Mouse (Mus musculus) MN1 (cell line): ENCODE data around the gene Atp5l.

Experiments
- DNase-seq: peaks from one replicate; pipeline ENCODE4 v3.0.0-alpha.2; 2016; ENCODE audit warnings: low spot score

The Atp5l gene

DNA sequence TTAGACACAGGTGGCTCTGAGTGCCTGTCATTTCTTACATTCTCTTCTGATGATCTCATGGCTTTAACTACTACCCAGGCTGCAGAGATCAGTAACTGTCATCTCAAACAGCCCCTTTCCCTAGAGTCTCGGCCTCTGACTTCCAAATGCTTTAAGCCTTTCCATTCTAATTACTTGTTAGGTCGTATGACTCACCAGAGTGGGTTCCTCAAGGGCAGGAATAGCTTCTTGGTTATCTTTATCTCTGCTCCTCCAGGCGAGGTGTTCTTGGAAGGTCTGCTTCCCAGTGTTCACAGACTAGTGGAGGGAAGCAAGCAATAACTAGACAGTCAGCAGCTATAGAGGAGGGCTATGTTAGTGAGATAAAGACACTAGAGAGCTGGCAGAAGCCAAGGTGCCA lies 27.9 kb downstream of the Atp5l start:
- DNase-seq = peak; percentile 53

- DNase-seq = no peak
Measured at GRCm38 (mm10) chr9:44891210-44891609, 29.3 kb downstream of the Atp5l start.

DNA sequence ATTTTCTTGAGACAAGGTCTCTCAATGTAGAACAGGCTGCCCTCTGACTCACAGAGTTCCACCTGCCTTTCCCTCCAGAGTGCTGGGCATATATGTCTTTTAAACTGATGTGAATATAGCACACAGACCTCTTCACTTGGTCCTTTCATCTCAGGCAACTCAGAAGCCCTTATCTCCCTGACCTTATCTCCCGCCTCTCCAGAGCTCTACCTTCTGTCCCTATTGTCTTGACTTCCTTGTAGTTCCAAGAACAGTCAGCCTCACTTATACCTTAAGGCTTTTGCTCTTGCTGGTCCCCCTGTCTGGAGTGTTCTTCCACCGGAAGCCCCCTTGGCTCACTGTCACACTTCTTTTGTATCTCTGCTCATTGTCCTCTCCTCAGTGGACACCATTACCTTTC lies 30.4 kb downstream of the Atp5l start:
- DNase-seq = no peak

DNA sequence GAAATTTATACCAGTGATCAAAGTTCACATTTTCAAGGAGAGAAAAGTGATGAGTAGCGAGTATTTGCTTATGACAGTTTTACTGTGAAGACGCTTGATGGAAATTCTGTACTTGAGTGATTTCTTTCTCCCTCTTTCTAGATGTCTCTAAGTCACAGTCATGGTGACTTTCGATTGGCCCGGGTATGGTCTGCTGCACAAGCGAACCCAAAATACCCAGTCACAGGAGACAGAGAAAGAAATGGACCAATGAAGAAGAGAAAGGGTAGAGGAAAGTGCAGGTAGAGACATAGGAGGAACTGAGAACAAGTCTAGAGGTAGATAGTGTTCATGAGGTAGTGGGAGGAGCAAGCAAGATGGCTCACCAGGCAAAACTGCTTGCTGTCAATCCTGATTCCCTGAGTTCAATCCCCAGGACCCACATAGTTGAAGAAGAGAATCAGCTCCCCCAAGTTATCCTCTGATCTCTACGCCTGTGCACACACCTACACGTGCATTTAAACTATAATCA lies 32.4 kb downstream of the Atp5l start:
- no peak for DNase-seq

- peak; percentile 61 for DNase-seq
Measured at GRCm38 (mm10) chr9:44882981-44883569, 37.5 kb downstream of the Atp5l start.

GRCm38 (mm10) chr9:44882436-44882980 lies 38.0 kb downstream of the Atp5l start:
- DNase-seq = peak; percentile 83

GRCm38 (mm10) chr9:44881941-44882435 lies 38.6 kb downstream of the Atp5l start:
- DNase-seq = peak; percentile 82

DNA sequence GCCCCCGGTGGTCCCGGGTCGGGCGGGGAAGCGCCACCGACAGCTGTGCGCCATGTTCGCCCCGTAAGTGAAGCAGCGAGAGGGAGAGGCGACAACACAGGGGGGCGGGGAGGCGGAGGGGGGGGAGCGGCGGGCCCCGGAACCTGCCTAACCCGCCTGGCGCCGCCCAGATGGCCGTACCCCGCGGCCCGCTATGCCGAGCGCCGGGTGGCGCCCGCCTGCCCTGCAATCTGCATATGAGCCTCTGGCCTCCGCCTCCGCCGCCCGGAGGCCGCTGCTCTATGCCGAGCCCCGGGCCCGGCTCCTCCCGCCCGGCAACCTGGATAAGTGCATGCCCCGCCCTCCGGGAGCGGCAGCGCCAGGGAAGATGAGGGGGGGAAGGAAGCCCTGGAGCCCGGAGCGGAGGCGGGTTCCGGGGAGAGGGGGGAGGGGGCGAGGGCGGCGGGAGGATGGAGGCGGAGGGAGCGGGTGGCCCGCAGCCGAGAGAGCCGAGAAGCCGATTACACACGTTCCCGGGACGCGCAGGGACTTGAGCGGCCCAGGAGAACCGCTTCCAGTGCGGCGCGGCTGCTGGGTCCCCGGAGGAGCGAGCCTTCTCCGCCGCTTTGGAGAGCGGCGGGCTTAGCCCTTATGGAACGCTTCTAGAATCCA lies 39.2 kb downstream of the Atp5l start, which contains the start of gene Kmt2a:
Gene Kmt2a (minus strand): TSS at position 76 of the 651 bp plus-strand sequence.
- DNase-seq = peak; percentile 97

DNA sequence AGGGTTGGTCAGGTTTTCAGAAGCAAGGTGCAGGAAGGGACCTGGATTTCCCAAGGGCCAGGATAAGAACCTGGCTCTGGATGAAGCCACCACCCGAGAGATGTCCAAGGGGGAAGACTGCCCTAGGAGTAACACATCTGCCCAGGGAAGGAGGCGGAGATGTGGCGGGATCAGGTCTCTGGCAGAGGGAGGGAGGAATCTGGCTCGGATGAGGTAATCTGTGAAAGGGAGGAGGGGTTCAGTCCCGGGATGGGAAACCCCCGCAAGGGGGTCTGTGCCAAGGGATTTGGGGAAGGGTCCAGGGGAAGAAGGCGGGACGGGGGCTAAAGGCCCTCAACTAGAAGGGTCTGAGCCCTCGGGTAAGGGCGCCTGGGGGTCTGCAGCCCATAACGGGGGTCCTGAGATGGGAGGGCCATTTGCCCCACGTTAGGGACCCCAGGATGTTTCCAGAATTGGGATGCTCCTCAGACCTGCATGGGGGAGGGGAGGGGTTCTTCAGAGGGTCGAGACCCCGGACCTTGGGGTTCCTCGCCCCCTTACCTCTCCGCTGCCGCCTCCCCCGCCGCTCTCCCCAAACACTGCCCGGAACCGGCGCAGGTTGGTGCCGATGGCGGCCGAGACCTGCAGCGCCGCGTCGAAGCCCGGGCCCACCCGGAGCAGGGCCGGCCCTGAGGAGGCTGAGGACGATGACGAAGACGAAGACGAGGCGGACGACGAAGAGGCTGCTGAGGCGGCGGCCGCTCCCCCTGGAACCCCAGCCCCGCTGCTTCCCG lies 40.0 kb downstream of the Atp5l start:
- DNase-seq = peak; percentile 67

- DNase-seq = peak; percentile 44
Measured at GRCm38 (mm10) chr9:44879694-44880271, 40.8 kb downstream of the Atp5l start.

DNA sequence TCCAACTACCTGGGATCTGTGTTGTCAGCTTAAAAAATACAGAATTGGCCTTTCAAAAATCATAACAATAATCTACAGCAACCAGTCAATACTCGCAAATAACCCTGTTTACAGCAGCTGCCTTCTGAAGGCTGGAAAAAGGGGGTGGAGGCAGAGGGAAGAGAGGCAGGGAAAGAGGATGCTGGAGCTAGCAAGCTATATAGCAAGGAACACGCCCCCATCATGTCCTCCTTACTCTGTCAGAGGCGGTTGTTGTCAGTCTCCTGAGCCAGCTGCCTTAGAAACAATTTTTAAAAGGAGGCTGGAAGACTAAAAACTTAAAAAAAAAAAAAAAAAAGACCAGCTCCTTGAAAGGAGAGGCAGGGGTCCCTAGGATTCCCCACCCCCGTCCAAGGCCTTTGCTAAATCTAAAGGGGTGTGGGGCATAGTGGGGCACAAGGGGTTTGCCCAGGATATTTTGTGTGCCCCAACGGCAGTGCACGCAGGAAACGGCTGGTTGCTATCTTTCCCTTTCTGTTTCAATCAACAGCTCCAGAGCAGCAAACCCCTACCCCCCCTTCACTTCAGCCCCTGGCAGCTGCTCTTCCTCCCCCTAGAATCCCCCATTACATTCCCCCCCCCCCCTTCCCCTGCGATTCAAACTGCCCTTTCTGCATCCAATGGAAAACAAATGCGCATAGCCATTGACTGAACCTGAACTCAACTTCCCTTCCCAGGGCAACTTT lies 41.6 kb downstream of the Atp5l start:
- DNase-seq = no peak

GRCm38 (mm10) chr9:44877686-44878085 lies 42.9 kb downstream of the Atp5l start:
- no peak for DNase-seq

GRCm38 (mm10) chr9:44875476-44875875 lies 45.1 kb downstream of the Atp5l start:
- no peak for DNase-seq

- DNase-seq = no peak
Measured at GRCm38 (mm10) chr9:44874198-44874597, 46.3 kb downstream of the Atp5l start.

DNA sequence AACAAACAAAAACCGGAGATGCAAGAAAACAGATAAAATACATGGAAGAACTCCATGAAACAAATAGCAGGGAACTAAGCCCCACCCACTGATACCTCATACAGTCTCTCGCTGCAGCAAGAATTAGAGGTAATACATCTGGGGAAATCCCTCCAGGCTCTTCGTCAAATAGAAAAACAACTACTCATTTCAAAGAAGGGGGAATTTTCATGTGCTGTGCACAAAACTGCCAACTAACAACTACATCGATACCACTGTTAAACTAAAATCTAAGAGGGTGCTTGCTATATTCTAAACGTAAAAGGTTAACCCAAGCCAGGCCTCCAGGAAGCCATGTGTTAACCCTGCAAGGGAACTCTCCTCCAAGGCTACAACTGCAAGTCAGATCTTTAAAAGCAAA lies 46.9 kb downstream of the Atp5l start:
- no peak for DNase-seq

- DNase-seq = no peak
Measured at GRCm38 (mm10) chr9:44868336-44869094, 52.0 kb downstream of the Atp5l start.

GRCm38 (mm10) chr9:44867664-44868063 lies 52.9 kb downstream of the Atp5l start:
- no peak for DNase-seq

DNA sequence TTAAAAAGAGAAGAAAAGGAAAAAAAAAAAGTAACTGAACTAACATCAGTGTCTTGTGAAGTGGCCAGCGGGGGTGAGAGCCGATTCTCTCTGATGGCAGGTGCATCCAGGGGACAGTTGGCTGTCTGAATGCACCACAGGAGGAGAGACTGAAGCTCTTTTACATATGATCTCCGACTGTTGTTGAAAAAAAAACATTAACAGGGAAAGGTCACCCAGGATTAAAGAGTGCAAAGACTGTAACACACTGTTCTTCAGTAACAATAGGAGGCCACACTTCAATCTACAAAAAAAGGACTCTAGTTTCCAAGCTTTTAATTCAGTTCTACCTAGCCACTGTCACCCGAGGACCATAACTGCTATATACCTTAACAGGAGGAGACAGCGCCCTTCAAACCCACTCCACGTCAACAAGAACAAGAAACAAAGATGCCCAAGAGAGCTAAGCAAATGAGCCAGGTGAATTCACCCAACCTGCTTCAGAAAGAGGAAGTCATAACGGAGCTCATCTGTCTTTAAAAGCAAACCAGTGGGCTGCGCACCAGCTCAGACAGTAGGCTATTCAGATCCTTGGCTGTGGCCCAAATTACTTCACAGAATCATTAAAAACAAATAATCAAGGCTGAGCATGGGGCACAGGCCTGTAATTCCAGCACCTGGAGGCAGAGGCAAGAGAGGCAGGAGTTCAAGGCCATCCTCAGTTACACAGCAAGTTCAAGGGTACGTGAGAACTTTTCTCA lies 53.9 kb downstream of the Atp5l start:
- no peak for DNase-seq
